Mouse (Mus musculus) kidney, embryonic 15.5 days (tissue): ENCODE data around the gene Ank2. TPM values are rescaled to one million over a fixed set of nuclear protein-coding genes. Genes with fewer than 3 reads are reported as not detected.

Source experiments
- ATAC-seq: fragments of 200-750 bp; cut with Nextera tagmentation; replicated peaks from 2 replicates; pipeline ENCODE4 v1.8.0; 2017; ENCODE audit warnings: moderate TSS enrichment; ENCODE audit not compliant: low FRiP score
- H3K27ac ChIP-seq: fragments of 300-500 bp; sonication (generic); 2 replicates; pipeline ENCODE4 v1.5.1; 2015; ENCODE audit warnings: mild to moderate bottlenecking, inconsistent platforms
- H3K27me3 ChIP-seq: fragments of 300-500 bp; sonication (generic); 2 replicates; pipeline ENCODE4 v1.6.1; 2015; ENCODE audit warnings: inconsistent platforms
- H3K36me3 ChIP-seq: fragments of 300-500 bp; sonication (generic); 2 replicates; pipeline ENCODE4 v1.6.1; 2015; ENCODE audit warnings: inconsistent platforms
- H3K4me1 ChIP-seq: fragments of 300-500 bp; sonication (generic); 2 replicates; pipeline ENCODE4 v1.6.1; 2015; ENCODE audit warnings: inconsistent platforms
- H3K4me2 ChIP-seq: fragments of 300-500 bp; sonication (generic); 2 replicates; pipeline ENCODE4 v1.6.1; 2015; ENCODE audit warnings: moderate library complexity, mild to moderate bottlenecking, inconsistent platforms
- H3K4me3 ChIP-seq: fragments of 300-500 bp; sonication (generic); replicated peaks from 2 replicates; pipeline ENCODE4 v1.5.1; 2015; ENCODE audit warnings: mild to moderate bottlenecking, inconsistent platforms
- H3K9ac ChIP-seq: fragments of 300-500 bp; sonication (generic); 2 replicates; pipeline ENCODE4 v1.6.1; 2015; ENCODE audit warnings: mild to moderate bottlenecking, inconsistent platforms
- H3K9me3 ChIP-seq: fragments of 300-500 bp; sonication (generic); replicated peaks from 2 replicates; pipeline ENCODE4 v1.6.1; 2016; ENCODE audit warnings: inconsistent platforms
- WGBS: fragments of 180-500 bp; shearing (Covaris S2); methylation state at CpG from one replicate; pipeline ENCODE4 v1.1.7; 2015; ENCODE audit warnings: mixed read lengths; 5-methylcytosine and 5-hydroxymethylcytosine counted together
- polyA plus RNA-seq: library from polyadenylated mRNA; unstranded; fragments of >200 nt; fragmentation: Nextera tagmentation; extraction: Ambion mirVana; gene quantifications from 2 replicates; pipeline ENCODE4 v1.2.1, GENCODE M21; 2015

The Ank2 gene
- polyA plus RNA-seq, 1 experiment from 2014 or later = 12.2 TPM

DNA sequence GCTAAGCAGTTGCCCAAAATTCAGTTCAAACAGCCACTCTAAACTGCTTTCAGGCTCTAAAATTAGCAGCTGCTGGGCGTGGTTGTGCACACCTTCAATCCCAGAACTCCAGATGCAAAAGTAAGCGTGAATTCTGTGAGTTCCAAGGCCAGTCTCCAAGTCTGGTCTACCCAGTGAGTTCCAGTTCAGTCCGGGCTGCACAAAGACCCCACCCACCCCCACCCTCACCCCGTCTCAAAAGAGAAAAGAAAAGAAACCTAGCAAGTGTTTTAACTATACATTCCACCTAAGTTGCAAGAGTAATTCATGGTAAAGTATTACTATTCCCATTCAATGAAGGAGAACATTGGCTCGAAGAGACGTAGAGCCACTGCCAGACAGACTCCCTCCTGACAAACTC lies 45.9 kb downstream of the Ank2 start:
- H3K27me3 ChIP-seq = no peaks in the 10 kb centered on the region

DNA sequence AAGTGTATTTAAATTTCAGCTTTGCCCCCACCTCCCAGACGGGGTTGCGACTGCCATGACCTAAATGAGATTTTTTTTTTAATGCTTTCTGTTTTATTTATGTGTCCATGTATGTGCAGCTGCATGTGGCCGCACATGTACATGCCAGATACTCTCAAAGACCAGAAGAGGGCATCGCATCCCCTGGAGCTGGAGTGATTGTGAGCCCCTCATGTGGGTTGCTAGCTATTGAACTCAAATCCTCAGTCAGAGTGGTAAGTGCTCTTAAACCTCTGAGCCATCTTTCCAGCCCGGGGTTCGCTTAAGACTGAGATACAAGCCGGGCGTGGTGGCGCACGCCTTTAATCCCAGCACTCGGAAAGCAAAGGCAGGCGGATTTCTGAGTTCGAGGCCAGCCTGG lies 46.9 kb downstream of the Ank2 start:
- ATAC-seq = no peak
- WGBS = 65% methylated on average over 13 of the region's 13 CpGs
- Histone ChIP-seq H3K9ac (no peak overlapping the region), H3K4me1 (no peaks in the 10 kb centered on the region), H3K36me3 (no peaks in the 10 kb centered on the region), H3K27me3 (no peaks in the 10 kb centered on the region), H3K27ac (no peak overlapping the region), H3K9me3 (no peaks in the 10 kb centered on the region), H3K4me3 (no peak overlapping the region), H3K4me2 (no peak overlapping the region)

More for the DNA sequence above, 45.9 kb downstream of the Ank2 start:
- Histone ChIP-seq H3K9ac (no peak overlapping the region), H3K4me1 (0 out of 2 replicates have a peak, but pooled peaks cover 3% of the 10 kb centered on the region), H3K9me3 (no peaks in the 10 kb centered on the region), H3K4me2 (no peak overlapping the region), H3K36me3 (no peaks in the 10 kb centered on the region), H3K4me3 (no peak overlapping the region), H3K27ac (no peak overlapping the region)
- no peak for ATAC-seq
- WGBS = 73% methylated on average over 6 of the region's 6 CpGs

DNA sequence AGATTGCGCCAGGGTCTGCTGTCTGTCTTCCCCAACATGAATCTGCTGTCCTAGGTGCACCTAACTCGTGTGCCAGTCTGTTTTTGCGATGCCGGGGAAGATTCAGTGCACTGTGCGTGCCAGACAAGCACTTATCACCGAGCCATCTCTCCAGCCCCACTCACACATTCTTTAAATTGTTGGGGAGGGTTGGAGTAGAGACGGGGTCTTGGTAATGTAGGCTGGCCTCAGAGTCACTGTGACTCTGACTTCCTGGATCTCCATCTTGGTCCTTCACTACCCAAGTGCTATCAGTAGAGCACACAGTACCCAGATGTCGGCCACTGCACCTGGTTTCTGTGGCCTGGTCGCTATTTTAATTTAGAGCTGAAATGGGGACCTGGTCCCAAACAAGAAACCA lies 47.4 kb downstream of the Ank2 start:
- H3K4me1 ChIP-seq = no peaks in the 10 kb centered on the region
- H3K27me3 ChIP-seq = no peaks in the 10 kb centered on the region
- 67% methylated on average over 9 of the region's 9 CpGs for WGBS
- H3K9me3 ChIP-seq = no peaks in the 10 kb centered on the region
- ATAC-seq = no peak
- H3K9ac ChIP-seq = no peak overlapping the region
- H3K4me2 ChIP-seq = no peak overlapping the region
- H3K27ac ChIP-seq = no peak overlapping the region
- H3K36me3 ChIP-seq = no peaks in the 10 kb centered on the region
- H3K4me3 ChIP-seq = no peak overlapping the region

DNA sequence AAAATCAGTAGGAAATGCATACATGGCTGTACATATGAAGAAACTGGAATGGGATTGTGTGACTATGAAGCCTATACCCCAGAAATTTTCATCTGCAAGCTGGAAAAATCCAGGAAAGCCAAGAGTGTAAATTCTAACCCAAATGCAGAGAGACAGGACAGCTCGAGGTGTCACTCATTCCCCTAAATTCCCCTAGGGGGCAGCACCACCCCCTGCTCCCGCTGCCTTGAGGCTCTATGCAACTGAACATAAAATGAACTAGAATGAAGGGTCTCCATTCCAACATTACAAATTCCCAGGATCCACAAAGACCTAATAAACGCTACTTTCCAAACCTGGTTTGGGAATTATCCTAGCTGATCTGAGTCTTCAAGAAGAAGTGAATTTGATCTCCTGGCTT lies 48.1 kb downstream of the Ank2 start:
- H3K9me3 ChIP-seq = no peaks in the 10 kb centered on the region
- WGBS = 6% methylated on average over 3 of the region's 3 CpGs
- no peak overlapping the region for H3K4me2 ChIP-seq
- H3K9ac ChIP-seq = no peak overlapping the region
- no peak overlapping the region for H3K27ac ChIP-seq
- H3K4me3 ChIP-seq = no peak overlapping the region
- ATAC-seq = peak; percentile 66; the same call in 1 of the 2 replicates
- H3K36me3 ChIP-seq = no peaks in the 10 kb centered on the region
- H3K4me1 ChIP-seq = no peaks in the 10 kb centered on the region
- no peaks in the 10 kb centered on the region for H3K27me3 ChIP-seq

DNA sequence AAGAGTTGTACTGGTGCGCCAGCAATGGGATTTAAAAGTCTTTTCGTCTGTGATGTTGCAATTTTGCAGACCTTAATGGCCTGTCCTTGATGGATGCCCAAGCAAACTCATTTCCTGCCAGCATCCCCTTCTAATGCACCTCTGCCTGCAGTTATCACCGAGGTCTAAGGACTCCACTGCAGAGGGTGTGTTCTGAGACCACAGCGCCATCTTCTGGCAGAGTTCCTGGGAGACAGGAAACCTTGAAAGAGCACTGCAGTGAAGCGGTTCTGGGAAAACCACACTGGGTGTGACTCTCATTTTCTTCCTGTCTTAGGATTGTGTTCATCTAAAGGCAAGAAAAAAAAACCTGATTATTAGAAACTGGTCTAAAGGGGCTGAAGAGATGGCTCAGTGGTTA lies 53.0 kb downstream of the Ank2 start:
- Histone ChIP-seq H3K4me2 (no peak overlapping the region), H3K9me3 (no peaks in the 10 kb centered on the region), H3K4me3 (no peak overlapping the region), H3K4me1 (no peaks in the 10 kb centered on the region), H3K36me3 (no peaks in the 10 kb centered on the region), H3K27me3 (no peaks in the 10 kb centered on the region), H3K9ac (no peak overlapping the region), H3K27ac (no peak overlapping the region)
- no peak for ATAC-seq
- WGBS = 47% methylated on average over 5 of the region's 5 CpGs

DNA sequence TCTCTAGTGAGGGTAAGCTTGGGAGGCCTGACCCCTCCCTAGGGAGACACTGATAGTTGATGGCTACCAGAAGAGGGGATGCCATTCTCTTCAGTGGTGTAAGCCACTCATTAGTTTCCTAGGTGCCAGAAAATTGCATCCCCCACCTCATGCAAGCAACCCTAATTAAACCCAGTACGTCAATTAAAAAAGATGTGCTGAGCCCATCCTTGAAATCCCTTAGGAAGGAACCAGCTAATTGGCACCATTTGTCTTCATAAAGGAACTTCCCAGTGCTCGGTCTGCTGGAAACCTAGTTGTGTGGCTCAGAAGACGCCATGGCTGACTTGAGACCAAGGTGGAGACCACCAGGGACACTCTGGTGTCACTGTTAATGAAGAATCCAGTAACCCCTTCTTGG lies 65.9 kb downstream of the Ank2 start:
- no peaks in the 10 kb centered on the region for H3K27me3 ChIP-seq
- H3K4me1 ChIP-seq = no peaks in the 10 kb centered on the region
- H3K9me3 ChIP-seq = no peaks in the 10 kb centered on the region
- ATAC-seq = no peak
- WGBS = 44% methylated on average over 3 of the region's 3 CpGs
- H3K9ac ChIP-seq = no peak overlapping the region
- H3K27ac ChIP-seq = no peak overlapping the region
- no peaks in the 10 kb centered on the region for H3K36me3 ChIP-seq
- H3K4me2 ChIP-seq = no peak overlapping the region
- no peak overlapping the region for H3K4me3 ChIP-seq

DNA sequence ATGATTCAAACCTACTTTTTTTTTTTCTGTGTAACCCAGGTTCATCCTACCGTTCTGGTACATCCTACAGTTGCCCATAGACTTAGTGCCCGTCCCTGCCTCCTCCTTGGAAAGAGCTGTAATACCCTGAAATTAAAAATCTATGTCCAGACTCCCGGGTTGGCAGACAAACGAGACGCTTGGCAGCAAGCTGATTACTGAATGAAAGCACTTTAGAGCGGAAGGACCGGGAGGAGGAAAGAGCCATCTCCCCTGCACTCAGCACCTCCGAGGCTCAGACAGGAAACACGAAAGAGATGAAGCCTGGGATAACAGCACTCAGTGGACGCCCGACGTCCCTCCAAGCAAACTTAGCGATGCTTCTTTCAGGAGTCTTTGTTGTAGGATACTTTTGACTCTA lies 69.3 kb downstream of the Ank2 start:
- H3K4me1 ChIP-seq = no peaks in the 10 kb centered on the region
- H3K9ac ChIP-seq = no peak overlapping the region
- no peak for ATAC-seq
- H3K27me3 ChIP-seq = no peaks in the 10 kb centered on the region
- H3K27ac ChIP-seq = no peak overlapping the region
- H3K4me2 ChIP-seq = no peak overlapping the region
- WGBS = 75% methylated on average over 13 of the region's 13 CpGs
- H3K9me3 ChIP-seq = no peaks in the 10 kb centered on the region
- no peak overlapping the region for H3K4me3 ChIP-seq
- H3K36me3 ChIP-seq = no peaks in the 10 kb centered on the region

DNA sequence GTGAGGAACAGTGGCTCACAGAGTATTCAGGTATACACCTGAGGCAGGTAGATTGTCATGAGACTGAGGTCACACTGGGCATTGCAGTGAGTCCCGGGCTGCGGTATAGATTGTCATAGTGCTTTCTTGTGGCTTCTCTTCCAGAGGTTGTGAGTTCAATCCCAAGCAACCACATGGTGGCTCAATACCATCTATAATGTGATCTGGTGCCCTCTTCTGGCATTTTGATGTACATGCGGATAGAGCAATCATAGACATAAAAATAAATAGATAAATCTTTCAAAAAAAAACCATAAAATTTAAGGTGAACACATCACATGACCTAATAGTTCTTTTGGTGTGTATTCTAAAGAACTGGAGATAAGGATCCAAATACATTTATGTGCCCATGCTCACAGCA lies 70.6 kb downstream of the Ank2 start:
- no peak overlapping the region for H3K4me3 ChIP-seq
- no peaks in the 10 kb centered on the region for H3K4me1 ChIP-seq
- ATAC-seq = no peak
- no peak overlapping the region for H3K4me2 ChIP-seq
- WGBS = 90% methylated on average over 3 of the region's 3 CpGs
- no peak overlapping the region for H3K9ac ChIP-seq
- no peak overlapping the region for H3K27ac ChIP-seq
- H3K9me3 ChIP-seq = no peaks in the 10 kb centered on the region
- H3K36me3 ChIP-seq = no peaks in the 10 kb centered on the region
- H3K27me3 ChIP-seq = no peaks in the 10 kb centered on the region

DNA sequence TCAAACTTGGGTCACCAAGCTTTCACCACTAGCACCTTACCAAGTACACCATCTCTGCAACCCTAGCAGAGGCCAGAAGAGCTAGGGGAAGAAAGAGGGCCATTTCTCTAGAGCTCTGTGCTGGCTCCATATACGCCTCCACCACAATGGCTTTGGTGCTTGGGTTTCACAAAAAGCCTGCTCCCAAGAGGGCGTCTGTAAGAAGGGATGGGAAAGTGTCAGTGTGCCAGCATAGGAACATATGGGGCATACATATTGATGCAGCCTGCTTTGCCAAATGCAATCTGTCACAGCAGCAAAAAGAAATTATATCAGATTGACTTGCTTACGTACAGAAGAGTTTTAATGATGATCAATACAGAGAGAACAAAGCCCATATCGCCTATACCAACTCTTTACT lies 82.2 kb downstream of the Ank2 start:
- Histone ChIP-seq H3K4me1 (no peaks in the 10 kb centered on the region), H3K36me3 (no peaks in the 10 kb centered on the region), H3K9ac (no peak overlapping the region), H3K27ac (no peak overlapping the region), H3K4me2 (no peak overlapping the region), H3K4me3 (no peak overlapping the region), H3K9me3 (no peaks in the 10 kb centered on the region), H3K27me3 (no peaks in the 10 kb centered on the region)
- no peak for ATAC-seq
- 91% methylated on average over 4 of the region's 4 CpGs for WGBS

DNA sequence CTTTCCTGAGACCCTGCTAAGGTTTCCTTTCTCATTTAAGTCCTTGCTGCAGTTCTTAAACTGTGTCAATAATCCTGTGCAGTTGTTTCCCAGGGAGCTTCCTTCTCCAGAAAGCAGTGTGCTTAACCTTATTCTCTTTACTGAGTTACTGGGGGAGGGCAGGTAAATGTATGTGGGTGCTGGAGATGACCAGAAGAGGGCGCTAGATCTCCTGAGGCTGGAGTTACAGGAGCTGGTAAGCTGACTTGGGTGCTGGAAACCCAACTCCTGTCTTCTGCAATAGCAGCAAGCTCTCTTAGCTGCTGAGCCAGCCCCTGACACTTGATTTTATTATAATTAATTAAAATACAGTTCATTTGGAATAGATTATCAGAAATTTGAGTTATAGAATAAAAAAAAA lies 84.7 kb downstream of the Ank2 start:
- H3K27ac ChIP-seq = no peak overlapping the region
- H3K9me3 ChIP-seq = no peaks in the 10 kb centered on the region
- no peak overlapping the region for H3K4me2 ChIP-seq
- H3K27me3 ChIP-seq = no peaks in the 10 kb centered on the region
- no peaks in the 10 kb centered on the region for H3K36me3 ChIP-seq
- WGBS = 50% methylated on average over 1 of the region's 1 CpGs
- H3K4me1 ChIP-seq = no peaks in the 10 kb centered on the region
- H3K4me3 ChIP-seq = no peak overlapping the region
- no peak for ATAC-seq
- no peak overlapping the region for H3K9ac ChIP-seq

DNA sequence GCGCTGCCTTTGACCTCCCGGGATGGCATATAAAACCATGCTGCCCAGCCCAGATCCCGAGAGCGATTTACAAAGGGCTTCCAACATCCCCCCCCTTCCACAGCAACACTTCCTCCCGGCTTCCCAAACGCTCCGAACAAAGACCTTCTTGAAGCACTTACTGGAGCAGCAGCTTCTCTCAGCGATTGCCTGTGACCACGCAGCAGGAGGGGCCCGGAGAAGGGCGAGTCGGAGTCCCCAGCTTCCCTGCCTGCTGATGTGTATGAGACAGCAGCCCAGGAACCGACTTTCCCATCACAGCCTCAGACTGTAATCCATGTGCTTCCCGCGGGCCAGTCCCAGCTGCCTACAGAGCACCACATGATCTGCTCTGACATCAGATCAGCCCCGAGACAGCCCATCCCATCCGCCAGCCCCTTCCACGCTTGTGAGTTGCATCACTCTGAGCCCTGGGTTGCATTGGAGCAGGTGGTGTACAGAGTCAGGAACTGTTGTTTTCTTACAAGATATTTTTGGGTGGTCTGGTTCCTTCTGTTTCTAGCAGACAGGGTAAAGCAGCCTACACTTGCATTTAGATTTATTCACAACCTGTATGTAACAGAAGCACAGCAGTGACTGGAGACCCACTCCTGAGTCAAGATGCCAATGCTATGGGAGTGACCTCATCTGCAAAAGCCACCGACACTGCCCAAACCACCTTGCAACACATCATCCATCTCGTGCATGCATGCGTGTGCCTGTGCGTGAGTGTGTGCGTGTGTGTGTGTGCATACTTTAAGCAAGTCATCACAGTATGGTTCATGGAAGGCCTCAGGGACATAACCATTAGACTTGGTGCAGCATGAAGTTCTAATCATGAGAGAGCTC lies 90.2 kb downstream of the Ank2 start:
- 16% methylated on average over 23 of the region's 23 CpGs for WGBS
- Histone ChIP-seq H3K9ac (peak overlapping the region; percentile 49), H3K27ac (peak overlapping the region; percentile 34; the same call in 1 of the 2 replicates), H3K4me1 (peaks cover 17% of the 10 kb centered on the region), H3K9me3 (no peaks in the 10 kb centered on the region), H3K4me3 (peak overlapping the region; percentile 54), H3K36me3 (no peaks in the 10 kb centered on the region), H3K27me3 (no peaks in the 10 kb centered on the region), H3K4me2 (peak overlapping the region; percentile 85)
- peak; percentile 97 for ATAC-seq

DNA sequence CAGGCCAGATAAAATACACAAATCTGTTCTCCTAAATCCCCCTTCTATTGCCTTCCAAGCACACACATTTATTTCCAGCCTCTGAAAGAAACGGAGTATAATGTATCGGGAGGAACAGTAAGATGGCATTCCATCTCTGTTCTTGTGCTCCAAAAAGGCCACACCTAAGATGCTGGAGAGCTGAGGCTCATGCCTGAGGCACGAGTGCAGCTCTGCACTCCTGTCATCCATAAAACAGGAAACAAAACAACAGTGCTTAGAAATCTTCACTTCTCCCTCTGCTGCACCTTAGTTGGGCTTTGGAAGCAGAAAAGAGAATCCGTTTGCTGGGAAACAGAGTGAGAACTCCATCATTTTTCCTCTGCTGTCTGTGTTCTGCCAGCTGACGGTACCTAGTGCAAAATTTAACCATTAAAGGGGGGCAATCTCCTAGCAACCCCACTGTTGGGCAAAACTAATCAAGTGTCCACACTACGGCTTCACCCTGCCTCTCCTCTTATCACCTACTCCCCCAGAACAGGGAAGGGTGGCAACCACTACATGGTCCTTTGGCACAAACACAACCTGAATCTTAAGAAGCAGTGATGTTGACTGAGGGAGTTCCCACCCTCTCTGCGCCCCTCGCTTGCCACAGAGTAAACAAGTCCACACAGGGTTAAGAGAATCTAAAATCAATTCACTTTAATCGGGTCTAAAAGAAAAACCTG lies 91.1 kb downstream of the Ank2 start:
- Histone ChIP-seq H3K27me3 (no peaks in the 10 kb centered on the region), H3K36me3 (no peaks in the 10 kb centered on the region), H3K4me2 (peak overlapping the region; percentile 85), H3K9ac (peak overlapping the region; percentile 49), H3K9me3 (no peaks in the 10 kb centered on the region), H3K4me1 (peaks cover 17% of the 10 kb centered on the region), H3K27ac (no peak overlapping the region), H3K4me3 (peak overlapping the region; percentile 54)
- WGBS = 11% methylated on average over 9 of the region's 9 CpGs
- peak; percentile 52 for ATAC-seq
